Mouse (Mus musculus) limb, embryonic 10.5 days (tissue): Measurements from ENCODE around the gene Gemin6. TPM values are rescaled to one million over a fixed set of nuclear protein-coding genes. Genes with fewer than 3 reads are reported as not detected.
"Not testable (repeated sequence)": the region's sequence is repeated elsewhere in the genome, so short reads cannot be mapped to it uniquely, and the experiment has no call there.

Experiments
- DNase-seq: peaks from one replicate; pipeline ENCODE4 v3.0.0-alpha.2; 2017; ENCODE audit warnings: low spot score
- H3K27ac ChIP-seq: fragments of 300-500 bp; sonication (generic); 2 replicates; pipeline ENCODE4 v1.5.1; 2016; ENCODE audit warnings: mild to moderate bottlenecking
- H3K27me3 ChIP-seq: fragments of 300-500 bp; sonication (generic); 2 replicates; pipeline ENCODE4 v1.6.1; 2016; ENCODE audit warnings: low read depth, mild to moderate bottlenecking; ENCODE audit not compliant: poor library complexity, severe bottlenecking
- H3K36me3 ChIP-seq: fragments of 300-500 bp; sonication (generic); 2 replicates; pipeline ENCODE4 v1.6.1; 2016; ENCODE audit warnings: mild to moderate bottlenecking, moderate library complexity
- H3K4me1 ChIP-seq: fragments of 300-500 bp; sonication (generic); 2 replicates; pipeline ENCODE4 v1.6.1; 2016
- H3K4me3 ChIP-seq: fragments of 300-500 bp; sonication (generic); 2 replicates; pipeline ENCODE4 v1.5.1; 2016; ENCODE audit warnings: mild to moderate bottlenecking, moderate library complexity
- H3K9me3 ChIP-seq: fragments of 300-500 bp; sonication (generic); replicated peaks from 2 replicates; pipeline ENCODE4 v1.6.1; 2016; ENCODE audit warnings: mild to moderate bottlenecking
- WGBS: fragments of 180-500 bp; shearing (Covaris S2); methylation state at CpG from one replicate; pipeline ENCODE4 v1.1.7; 2016; 5-methylcytosine and 5-hydroxymethylcytosine counted together
- polyA plus RNA-seq: library from polyadenylated mRNA; unstranded; fragments of >200 nt; fragmentation: Nextera tagmentation; extraction: Ambion mirVana; gene quantifications from 2 replicates; pipeline ENCODE4 v1.2.1, GENCODE M21; 2016

Gene Gemin6
- polyA plus RNA-seq, result 52.2 and 56.9 TPM in 2 replicates

GRCm38 (mm10) chr17:80224326-80225116 is at the start of gene Gemin6:
Gene Gemin6 (plus strand): TSS chr17:80224441.
- no peaks in the 10 kb centered on the region for H3K27me3 ChIP-seq
- H3K4me1 ChIP-seq, result no peaks in the 10 kb centered on the region; the same call in 1 of the 2 replicates
- WGBS, result under 1% methylated on average over 33 of the region's 33 CpGs
- peak within 1 kb of the TSS; percentile 89 for H3K27ac ChIP-seq
- DNase-seq, result peak; percentile 88
- peak within 1 kb of the TSS; percentile 68 for H3K4me3 ChIP-seq
- no peaks in the 10 kb centered on the region for H3K9me3 ChIP-seq
- H3K36me3 ChIP-seq, result peaks cover 26% of the 10 kb centered on the region

- WGBS, result 75% methylated on average over 19 of the region's 19 CpGs
- DNase-seq, result no peak
Measured at GRCm38 (mm10) chr17:80174699-80175385, 49.4 kb upstream of the Gemin6 start.

GRCm38 (mm10) chr17:80175386-80175739 is 48.9 kb upstream of the Gemin6 start:
- 92% methylated on average over 4 of the region's 4 CpGs for WGBS
- Histone ChIP-seq H3K27ac (no peak overlapping the region), H3K27me3 (no peaks in the 10 kb centered on the region), H3K4me3 (no peak overlapping the region), H3K4me1 (peaks cover 11% of the 10 kb centered on the region), H3K9me3 (no peaks in the 10 kb centered on the region), H3K36me3 (no peaks in the 10 kb centered on the region)
- no peak for DNase-seq

More at GRCm38 (mm10) chr17:80174699-80175385, 49.4 kb upstream of the Gemin6 start:
- Histone ChIP-seq H3K9me3 (no peaks in the 10 kb centered on the region), H3K27ac (no peak overlapping the region), H3K4me3 (no peak overlapping the region), H3K4me1 (peaks cover 11% of the 10 kb centered on the region), H3K36me3 (no peaks in the 10 kb centered on the region), H3K27me3 (no peaks in the 10 kb centered on the region)

GRCm38 (mm10) chr17:80175966-80176365 is 48.3 kb upstream of the Gemin6 start:
- H3K27me3 ChIP-seq, result no peaks in the 10 kb centered on the region
- no peak for DNase-seq
- peaks cover 11% of the 10 kb centered on the region for H3K4me1 ChIP-seq
- 91% methylated on average over 3 of the region's 3 CpGs for WGBS
- no peaks in the 10 kb centered on the region for H3K9me3 ChIP-seq
- no peak overlapping the region for H3K4me3 ChIP-seq
- H3K27ac ChIP-seq, result no peak overlapping the region
- H3K36me3 ChIP-seq, result no peaks in the 10 kb centered on the region

GRCm38 (mm10) chr17:80178846-80179245 is 45.4 kb upstream of the Gemin6 start:
- not testable (repeated sequence) for H3K9me3 ChIP-seq, H3K36me3 ChIP-seq, H3K27ac ChIP-seq, DNase-seq, H3K4me3 ChIP-seq, H3K27me3 ChIP-seq
- WGBS, result 98% methylated on average over 3 of the region's 3 CpGs
- H3K4me1 ChIP-seq, result peaks cover 11% of the 10 kb centered on the region

GRCm38 (mm10) chr17:80179959-80180358 is 44.3 kb upstream of the Gemin6 start:
- H3K4me3 ChIP-seq, result no peak overlapping the region
- H3K27ac ChIP-seq, result no peak overlapping the region
- peaks cover 4% of the 10 kb centered on the region for H3K4me1 ChIP-seq
- no peaks in the 10 kb centered on the region for H3K27me3 ChIP-seq
- DNase-seq, result peak; percentile 77
- WGBS, result under 1% methylated on average over 6 of the region's 6 CpGs
- H3K9me3 ChIP-seq, result no peaks in the 10 kb centered on the region
- H3K36me3 ChIP-seq, result no peaks in the 10 kb centered on the region

GRCm38 (mm10) chr17:80180468-80180867 is 43.8 kb upstream of the Gemin6 start:
- no peaks in the 10 kb centered on the region for H3K27me3 ChIP-seq
- DNase-seq, result no peak
- no peaks in the 10 kb centered on the region for H3K36me3 ChIP-seq
- no peaks in the 10 kb centered on the region for H3K9me3 ChIP-seq
- H3K27ac ChIP-seq, result no peak overlapping the region
- H3K4me3 ChIP-seq, result no peak overlapping the region
- no peaks in the 10 kb centered on the region for H3K4me1 ChIP-seq

- Histone ChIP-seq H3K4me3 (no peak overlapping the region), H3K36me3 (no peaks in the 10 kb centered on the region), H3K4me1 (no peaks in the 10 kb centered on the region), H3K27me3 (no peaks in the 10 kb centered on the region), H3K27ac (no peak overlapping the region), H3K9me3 (no peaks in the 10 kb centered on the region)
- WGBS, result 83% methylated on average over 10 of the region's 10 CpGs
- no peak for DNase-seq
Measured at GRCm38 (mm10) chr17:80183615-80184014, 40.6 kb upstream of the Gemin6 start.

GRCm38 (mm10) chr17:80193075-80193474 is 31.2 kb upstream of the Gemin6 start:
- H3K27ac ChIP-seq, result no peak overlapping the region
- H3K4me1 ChIP-seq, result no peaks in the 10 kb centered on the region
- no peak for DNase-seq
- WGBS, result 79% methylated on average over 5 of the region's 5 CpGs
- H3K36me3 ChIP-seq, result peaks cover 42% of the 10 kb centered on the region
- no peaks in the 10 kb centered on the region for H3K27me3 ChIP-seq
- no peak overlapping the region for H3K4me3 ChIP-seq
- H3K9me3 ChIP-seq, result no peaks in the 10 kb centered on the region

- Histone ChIP-seq H3K4me3 (no peak overlapping the region), H3K27me3 (no peaks in the 10 kb centered on the region), H3K9me3 (no peaks in the 10 kb centered on the region), H3K36me3 (peaks cover 98% of the 10 kb centered on the region), H3K27ac (no peak overlapping the region), H3K4me1 (no peaks in the 10 kb centered on the region)
- DNase-seq, result no peak
- 85% methylated on average over 3 of the region's 3 CpGs for WGBS
Measured at GRCm38 (mm10) chr17:80199160-80199778, 25.0 kb upstream of the Gemin6 start.

GRCm38 (mm10) chr17:80205657-80206056 is 18.6 kb upstream of the Gemin6 start:
- H3K27me3 ChIP-seq, result no peaks in the 10 kb centered on the region
- H3K9me3 ChIP-seq, result no peaks in the 10 kb centered on the region
- no peak for DNase-seq
- H3K4me3 ChIP-seq, result peak overlapping the region; percentile 98
- 50% methylated on average over 5 of the region's 5 CpGs for WGBS
- peaks cover 8% of the 10 kb centered on the region for H3K4me1 ChIP-seq
- H3K27ac ChIP-seq, result peak overlapping the region; percentile 100
- H3K36me3 ChIP-seq, result peaks cover 54% of the 10 kb centered on the region

- peak; percentile 74 for DNase-seq
- peaks cover 47% of the 10 kb centered on the region for H3K36me3 ChIP-seq
- WGBS, result under 1% methylated on average over 36 of the region's 36 CpGs
- H3K27me3 ChIP-seq, result no peaks in the 10 kb centered on the region
- H3K4me3 ChIP-seq, result peak overlapping the region; percentile 98
- peaks cover 8% of the 10 kb centered on the region for H3K4me1 ChIP-seq
- peak overlapping the region; percentile 100 for H3K27ac ChIP-seq
- H3K9me3 ChIP-seq, result no peaks in the 10 kb centered on the region
Measured at GRCm38 (mm10) chr17:80206301-80206670, 18.0 kb upstream of the Gemin6 start.
